Mouse (Mus musculus): ENCODE measurements at regions not wholly inside any gene's neighbourhood (a gene's known extent, or its start where the extent isn't known, plus 50 kb on each side); places are given as distances from the start of the nearest gene placed in this dataset.
A peak's percentile ranks its signal among the peaks of the same experiment; 100 is the strongest.

DNA sequence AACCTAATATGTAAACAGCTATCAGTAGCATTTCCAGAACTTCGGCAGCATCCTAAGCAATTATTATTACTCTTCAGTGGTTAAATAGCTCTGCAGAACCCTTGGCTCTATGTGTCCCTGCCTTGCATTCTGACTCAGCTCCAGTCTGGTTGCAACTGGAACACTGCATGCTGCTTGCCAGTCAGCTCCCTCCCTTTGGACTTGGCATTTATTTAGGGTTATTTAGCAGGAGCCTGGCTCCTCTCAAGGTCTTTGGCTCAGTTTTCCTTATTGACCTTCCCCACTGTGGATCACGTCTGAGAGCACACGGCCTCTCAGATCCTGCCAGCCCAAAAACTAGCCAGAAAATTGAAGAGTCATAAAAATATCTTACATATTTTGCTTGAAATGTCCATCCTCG is 217.4 kb downstream of the Speer2 start:
- H3K36me3 ChIP-seq (replicated peaks; ENCODE audit: control insufficient read depth, insufficient read depth) = no peaks in the 10 kb centered on the region
- H3K9ac ChIP-seq = no peak overlapping the region
- WGBS = 80% methylated on average over 4 of the region's 4 CpGs
- no peak overlapping the region for H3K27ac ChIP-seq
- ATAC-seq (ENCODE audit: low FRiP score) = no peak
- no peaks in the 10 kb centered on the region for H3K27me3 ChIP-seq (ENCODE audit: control insufficient read depth, insufficient read depth, low read length)
- H3K4me2 ChIP-seq (replicated peaks) = no peak overlapping the region
- H3K4me1 ChIP-seq (replicated peaks; ENCODE audit: control insufficient read depth, insufficient read depth, low read length) = no peaks in the 10 kb centered on the region
- H3K9me3 ChIP-seq (ENCODE audit: control insufficient read depth, low read length) = no peaks in the 10 kb centered on the region
- DNase-seq (ENCODE audit: low spot score) = no peak
- no peak overlapping the region for H3K4me3 ChIP-seq (replicated peaks; ENCODE audit: low read length)

DNA sequence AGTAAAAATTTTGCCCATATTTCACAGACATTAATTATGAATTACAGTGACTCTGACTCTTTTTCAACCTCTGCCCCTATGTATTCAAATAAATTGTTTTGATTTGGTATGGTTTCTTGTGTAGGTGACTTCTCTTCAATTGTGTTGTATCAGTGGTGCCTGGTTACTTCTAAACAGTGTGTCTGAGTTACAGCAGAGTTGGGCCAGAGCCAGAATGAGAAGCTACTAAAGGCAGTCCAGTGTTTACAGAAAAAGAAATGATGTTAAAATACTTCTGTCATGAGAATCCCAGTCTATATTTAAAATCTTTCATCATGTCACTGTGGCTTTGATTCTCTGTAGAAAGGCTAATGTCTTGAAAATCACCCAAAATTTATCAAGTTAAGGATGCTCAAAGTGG is 255.8 kb downstream of the Speer2 start:
- Histone ChIP-seq H3K4me3 (replicated peaks; ENCODE audit: low read length) (no peak overlapping the region), H3K27ac (no peak overlapping the region), H3K27me3 (ENCODE audit: control insufficient read depth, insufficient read depth, low read length) (no peaks in the 10 kb centered on the region), H3K9ac (no peak overlapping the region), H3K36me3 (replicated peaks; ENCODE audit: control insufficient read depth, insufficient read depth) (no peaks in the 10 kb centered on the region), H3K4me1 (replicated peaks; ENCODE audit: control insufficient read depth, insufficient read depth, low read length) (no peaks in the 10 kb centered on the region), H3K4me2 (replicated peaks) (no peak overlapping the region), H3K9me3 (ENCODE audit: control insufficient read depth, low read length) (no peaks in the 10 kb centered on the region)
- DNase-seq (ENCODE audit: low spot score) = no peak
- no peak for ATAC-seq (ENCODE audit: low FRiP score)

DNA sequence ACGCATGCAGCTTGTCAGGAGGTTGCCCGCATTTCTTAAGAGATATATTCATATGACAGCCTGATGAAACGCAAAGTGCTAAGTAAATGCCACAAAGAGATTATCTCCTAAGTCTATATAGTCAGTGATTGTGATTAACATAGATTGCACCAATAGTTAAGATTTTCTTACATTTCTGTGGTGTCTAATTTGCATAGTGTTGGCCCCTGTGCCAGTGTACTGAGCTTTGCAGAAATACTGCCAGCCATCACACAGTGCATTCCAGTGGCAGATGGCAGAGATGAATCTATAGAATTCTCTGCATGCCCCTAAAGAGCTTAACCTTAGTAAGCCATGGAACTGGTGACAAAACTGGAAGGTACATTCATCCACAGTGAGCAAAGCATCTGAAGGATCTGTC is 262.6 kb downstream of the Speer2 start:
- ATAC-seq (ENCODE audit: low FRiP score) (0 out of 2 replicates have a peak, but pooled peaks have one; percentile 31), DNase-seq (ENCODE audit: low spot score) (no peak)
- H3K27ac ChIP-seq = no peak overlapping the region

DNA sequence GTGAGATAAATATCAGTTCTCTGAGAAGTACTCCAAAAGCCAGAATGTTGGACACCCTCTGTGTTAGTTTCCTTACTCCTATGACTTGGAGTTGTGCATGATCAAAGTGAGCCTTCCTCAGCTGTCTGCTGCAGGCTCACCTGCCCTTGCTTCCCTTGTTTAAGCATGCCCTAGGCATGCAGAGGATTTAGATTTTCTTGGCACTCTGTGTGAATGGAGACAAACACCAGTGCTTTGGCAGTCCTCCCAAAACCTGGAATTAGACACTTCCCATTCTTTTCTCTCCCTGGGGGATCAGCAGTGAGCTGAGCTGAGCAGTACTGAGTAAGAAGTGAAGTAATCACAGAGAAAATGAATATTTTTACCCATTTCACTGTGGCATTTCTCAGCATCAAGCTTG is 286.3 kb downstream of the Speer2 start:
- DNase-seq (ENCODE audit: low spot score) (peak; percentile 31), ATAC-seq (ENCODE audit: low FRiP score) (no peak)

More for the DNA sequence above, 262.6 kb downstream of the Speer2 start:
- Histone ChIP-seq H3K36me3 (replicated peaks; ENCODE audit: control insufficient read depth, insufficient read depth) (no peaks in the 10 kb centered on the region), H3K4me3 (replicated peaks; ENCODE audit: low read length) (no peak overlapping the region), H3K9me3 (ENCODE audit: control insufficient read depth, low read length) (no peaks in the 10 kb centered on the region), H3K27me3 (ENCODE audit: control insufficient read depth, insufficient read depth, low read length) (no peaks in the 10 kb centered on the region), H3K9ac (no peak overlapping the region), H3K4me2 (replicated peaks) (no peak overlapping the region), H3K4me1 (replicated peaks; ENCODE audit: control insufficient read depth, insufficient read depth, low read length) (no peaks in the 10 kb centered on the region)
- 75% methylated on average over 3 of the region's 3 CpGs for WGBS

DNA sequence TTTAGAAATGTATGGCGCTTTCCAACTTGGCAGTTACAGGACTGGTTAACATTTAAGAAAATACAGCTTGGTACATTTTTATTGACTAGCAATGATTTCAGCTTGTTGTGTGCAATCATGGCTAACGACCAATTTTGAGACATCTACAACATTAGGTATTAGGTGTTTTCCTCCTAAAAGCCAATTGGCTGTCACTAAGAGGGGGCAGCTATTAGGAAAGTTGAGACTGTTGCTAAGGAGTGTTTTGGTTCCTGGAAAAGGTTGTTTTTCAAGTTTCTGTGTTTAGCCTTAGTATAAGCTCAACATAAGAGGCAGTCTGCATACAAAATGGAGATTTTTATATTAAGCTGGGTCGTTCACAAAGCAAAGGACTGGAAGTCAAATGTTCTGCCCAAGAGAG is 295.4 kb downstream of the Speer2 start:
- Histone ChIP-seq H3K9ac (no peak overlapping the region), H3K36me3 (replicated peaks; ENCODE audit: control insufficient read depth, insufficient read depth) (no peaks in the 10 kb centered on the region), H3K27me3 (ENCODE audit: control insufficient read depth, insufficient read depth, low read length) (no peaks in the 10 kb centered on the region), H3K27ac (no peak overlapping the region), H3K4me2 (replicated peaks) (no peak overlapping the region), H3K4me1 (replicated peaks; ENCODE audit: control insufficient read depth, insufficient read depth, low read length) (no peaks in the 10 kb centered on the region), H3K4me3 (replicated peaks; ENCODE audit: low read length) (no peak overlapping the region), H3K9me3 (ENCODE audit: control insufficient read depth, low read length) (no peaks in the 10 kb centered on the region)
- WGBS = 65% methylated on average over 3 of the region's 3 CpGs
- DNase-seq (ENCODE audit: low spot score) (no peak), ATAC-seq (ENCODE audit: low FRiP score) (no peak)

More for the DNA sequence above, 286.3 kb downstream of the Speer2 start:
- Histone ChIP-seq H3K27me3 (ENCODE audit: control insufficient read depth, insufficient read depth, low read length) (no peaks in the 10 kb centered on the region), H3K4me3 (replicated peaks; ENCODE audit: low read length) (no peak overlapping the region), H3K9me3 (ENCODE audit: control insufficient read depth, low read length) (no peaks in the 10 kb centered on the region), H3K9ac (no peak overlapping the region), H3K4me1 (replicated peaks; ENCODE audit: control insufficient read depth, insufficient read depth, low read length) (no peaks in the 10 kb centered on the region), H3K36me3 (replicated peaks; ENCODE audit: control insufficient read depth, insufficient read depth) (no peaks in the 10 kb centered on the region), H3K4me2 (replicated peaks) (no peak overlapping the region), H3K27ac (no peak overlapping the region)

DNA sequence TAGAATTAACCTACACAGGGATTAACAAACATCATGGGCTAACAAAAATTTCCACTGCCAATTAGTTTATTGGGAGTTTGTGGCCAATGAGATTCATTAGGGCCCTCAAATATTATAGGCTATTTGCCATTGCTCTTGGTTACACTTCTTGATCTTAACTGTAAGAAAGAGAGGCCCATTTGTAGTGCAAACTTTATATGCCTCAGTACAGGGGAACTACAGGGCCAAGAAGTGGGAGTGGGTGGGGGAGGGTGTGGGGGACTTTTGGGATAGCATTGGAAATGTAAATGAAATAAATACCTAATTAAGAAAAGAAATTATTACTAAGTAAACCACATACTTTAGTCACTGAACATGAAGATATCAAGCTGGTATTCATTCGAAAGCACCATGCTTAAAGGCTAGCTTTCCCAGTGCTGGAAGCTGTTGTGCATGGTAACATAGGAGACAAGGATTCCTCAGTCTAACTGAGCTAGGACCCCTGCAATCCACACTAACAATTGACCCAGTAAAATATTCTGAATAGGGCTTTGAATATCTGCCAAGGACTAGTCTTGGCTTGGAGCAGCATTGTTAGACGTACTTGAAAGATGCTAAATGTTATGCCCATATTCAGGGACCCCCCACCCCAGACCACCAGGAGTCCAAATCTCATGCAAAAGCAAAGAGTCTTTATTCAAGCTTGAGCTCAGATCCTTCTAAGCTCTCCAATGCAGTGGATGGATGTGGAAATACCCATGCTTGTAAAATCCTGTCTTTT is 295.9 kb downstream of the Speer2 start:
- peak; percentile 71; the same call in 1 of the 2 replicates for ATAC-seq (ENCODE audit: low FRiP score)
- peak; percentile 29 for DNase-seq (ENCODE audit: low spot score)
- 62% methylated on average over 2 of the region's 2 CpGs for WGBS
- H3K9me3 ChIP-seq (ENCODE audit: control insufficient read depth, low read length) = no peaks in the 10 kb centered on the region
- H3K4me1 ChIP-seq (replicated peaks; ENCODE audit: control insufficient read depth, insufficient read depth, low read length) = no peaks in the 10 kb centered on the region
- H3K27ac ChIP-seq = no peak overlapping the region
- H3K9ac ChIP-seq = no peak overlapping the region
- H3K4me3 ChIP-seq (replicated peaks; ENCODE audit: low read length) = no peak overlapping the region
- no peak overlapping the region for H3K4me2 ChIP-seq (replicated peaks)
- H3K36me3 ChIP-seq (replicated peaks; ENCODE audit: control insufficient read depth, insufficient read depth) = no peaks in the 10 kb centered on the region
- H3K27me3 ChIP-seq (ENCODE audit: control insufficient read depth, insufficient read depth, low read length) = no peaks in the 10 kb centered on the region

Measured in hindbrain, embryonic 14.5 days (tissue).